Comparison of ENCODE assay signal across 29 mouse cellular contexts in the genomic region with DNA sequence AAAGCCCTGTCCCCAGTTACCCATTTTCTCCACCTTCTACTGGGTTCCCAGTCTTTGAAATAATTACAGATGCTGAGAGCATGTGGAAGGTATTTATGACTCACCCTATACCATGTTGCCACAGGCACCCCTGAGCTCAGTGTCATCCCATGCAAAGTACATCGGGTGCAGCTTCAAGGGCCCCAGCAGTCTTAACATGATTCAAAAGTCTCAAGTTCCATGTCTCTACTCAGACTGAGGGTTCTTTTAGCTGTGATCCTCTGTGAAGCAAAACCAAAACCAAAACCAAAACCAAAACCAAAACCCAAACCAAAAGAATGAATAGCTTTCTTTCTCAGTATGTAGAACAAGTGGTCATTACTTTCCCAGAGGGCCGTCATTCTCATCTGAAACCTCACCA.
A peak's percentile ranks its signal among the peaks of the same experiment; 100 is the strongest.
DNase-seq lines count a peak whose midpoint lies in the region; ATAC-seq and TF ChIP-seq lines count a peak whose summit lies in the region.
"Had no signal": no experiment of that assay in that cellular context is flagged by ENCODE, and none has a peak within 500 bp of the region (broad histone marks: within the 10 kb centered on the region; RNA-seq: fewer than 3 reads in every experiment).

No protein-coding gene starts in this region.

- H3K27me3 ChIP-seq in testis, adult 2 months (ENCODE audit: control insufficient read depth, insufficient read depth, low read length) = no peaks in the 10 kb centered on the region
- peaks cover 2% of the 10 kb centered on the region for H3K27me3 ChIP-seq in megakaryocyte, embryonic 14.5 days (replicated peaks)
- H3K27me3 ChIP-seq in forebrain, embryonic 13.5 days = no peaks in the 10 kb centered on the region
- H3K27me3 ChIP-seq: embryonic facial prominence, embryonic 13.5 days; forebrain, embryonic 12.5 days; limb, embryonic 12.5 days; Patski had no signal

- TF ChIP-seq CTCF in testis, adult 2 months (IDR thresholded peaks at IDR 0.05; ENCODE audit: control insufficient read depth, insufficient read depth, insufficient replicate concordance, low read depth, low read length) = no peak

- no peak for ATAC-seq in forebrain, embryonic 13.5 days
- ATAC-seq: hindbrain, embryonic 16.5 days; intestine, postnatal 0 days; liver, postnatal 0 days; lung, postnatal 0 days; Patski had no signal

- no peak for DNase-seq in testis, postnatal 14 days (ENCODE audit: low spot score)
- peak; percentile 6 for DNase-seq in T-cell, adult 2 months (ENCODE audit: low spot score)
- no peak for DNase-seq in lung, postnatal 10 days
- DNase-seq in urinary bladder, postnatal 10 days (ENCODE audit: low spot score) = no peak
- DNase-seq: adrenal gland, adult 8-10 months; cerebellum, adult 18-20 months; cerebellum, postnatal 25 days; embryo, embryonic 11 days; gastrocnemius, adult 2 months; heart, postnatal 4 days; kidney, postnatal 4 days; layer of hippocampus, postnatal 36 days; liver, postnatal 0 days; midbrain, embryonic 14.5 days; right cerebral cortex, adult 18-20 months had no signal

- no peak overlapping the region for H3K4me2 ChIP-seq in forebrain, embryonic 13.5 days
- H3K4me2 ChIP-seq: embryonic facial prominence, embryonic 13.5 days; forebrain, embryonic 12.5 days; limb, embryonic 12.5 days; liver, embryonic 11.5 days had no signal

- TF ChIP-seq POLR2A in testis, adult 2 months (IDR thresholded peaks at IDR 0.05; ENCODE audit: control insufficient read depth, low read depth, low read length) = no peak

- H3K4me1 ChIP-seq in testis, adult 2 months (ENCODE audit: control insufficient read depth, insufficient read depth, low read length) = peaks cover 10% of the 10 kb centered on the region
- H3K4me1 ChIP-seq in megakaryocyte, embryonic 14.5 days = peaks cover 10% of the 10 kb centered on the region; the same call in 1 of the 2 replicates
- no peaks in the 10 kb centered on the region for H3K4me1 ChIP-seq in forebrain, embryonic 13.5 days
- H3K4me1 ChIP-seq: embryonic facial prominence, embryonic 13.5 days; forebrain, embryonic 12.5 days; heart, embryonic 10.5 days; limb, embryonic 12.5 days had no signal

- WGBS in forebrain, embryonic 13.5 days = 91% methylated on average over 2 of the region's 2 CpGs

- peak overlapping the region; percentile 23 for H3K4me3 ChIP-seq in testis, adult 2 months (ENCODE audit: control insufficient read depth, low read depth, low read length)
- peak overlapping the region; percentile 73 for H3K4me3 ChIP-seq in megakaryocyte, embryonic 14.5 days (replicated peaks)
- no peak overlapping the region for H3K4me3 ChIP-seq in forebrain, embryonic 13.5 days
- H3K4me3 ChIP-seq: embryonic facial prominence, embryonic 13.5 days; erythroblast, embryonic 14.5 days; forebrain, embryonic 12.5 days; gastrocnemius, adult 2 months; heart, embryonic 10.5 days; limb, embryonic 12.5 days; myocyte had no signal

- no peak overlapping the region for H3K9ac ChIP-seq in forebrain, embryonic 13.5 days
- H3K9ac ChIP-seq: embryonic facial prominence, embryonic 13.5 days; forebrain, embryonic 12.5 days; limb, embryonic 12.5 days; liver, postnatal 0 days had no signal

- H3K36me3 ChIP-seq in testis, adult 2 months (ENCODE audit: control insufficient read depth, insufficient read depth, low read length) = no peaks in the 10 kb centered on the region
- no peaks in the 10 kb centered on the region for H3K36me3 ChIP-seq in megakaryocyte, embryonic 14.5 days (replicated peaks; ENCODE audit: low read length)
- H3K36me3 ChIP-seq in forebrain, embryonic 13.5 days (ENCODE audit: poor library complexity, severe bottlenecking) = no peaks in the 10 kb centered on the region
- H3K36me3 ChIP-seq: embryonic facial prominence, embryonic 13.5 days; forebrain, embryonic 12.5 days; heart, embryonic 10.5 days; limb, embryonic 12.5 days had no signal

- H3K27ac ChIP-seq in testis, adult 2 months (ENCODE audit: control insufficient read depth, insufficient read depth, low read depth, low read length) = no peak overlapping the region
- H3K27ac ChIP-seq in forebrain, embryonic 13.5 days = no peak overlapping the region
- H3K27ac ChIP-seq: embryonic facial prominence, embryonic 13.5 days; forebrain, embryonic 12.5 days; gastrocnemius, adult 2 months; heart, embryonic 10.5 days; limb, embryonic 12.5 days had no signal

- H3K9me3 ChIP-seq in megakaryocyte, embryonic 14.5 days = peaks cover 8% of the 10 kb centered on the region
- no peaks in the 10 kb centered on the region for H3K9me3 ChIP-seq in forebrain, embryonic 13.5 days (replicated peaks)
- H3K9me3 ChIP-seq: embryonic facial prominence, embryonic 13.5 days; forebrain, embryonic 12.5 days; heart, embryonic 10.5 days; limb, embryonic 12.5 days had no signal
